Mouse (Mus musculus) liver (tissue): ENCODE measurements around the gene Sulf2.
A peak's percentile ranks its signal among the peaks of the same experiment; 100 is the strongest.

Experiments
- DNase-seq: peaks from one replicate; pipeline ENCODE4 v3.0.0-alpha.2; 2020; ENCODE audit warnings: mixed read lengths

Gene Sulf2

GRCm38 (mm10) chr2:166148672-166149332 lies 6.7 kb downstream of the Sulf2 start:
- peak; percentile 19 for DNase-seq

GRCm38 (mm10) chr2:166147930-166148651 lies 7.4 kb downstream of the Sulf2 start:
- DNase-seq, result no peak

GRCm38 (mm10) chr2:166146446-166146845 lies 9.0 kb downstream of the Sulf2 start:
- no peak for DNase-seq

GRCm38 (mm10) chr2:166145031-166145430 lies 10.4 kb downstream of the Sulf2 start:
- DNase-seq, result no peak

GRCm38 (mm10) chr2:166143871-166144270 lies 11.6 kb downstream of the Sulf2 start:
- DNase-seq, result no peak

- no peak for DNase-seq
Observed at GRCm38 (mm10) chr2:166142561-166143112, 12.8 kb downstream of the Sulf2 start.

GRCm38 (mm10) chr2:166141910-166142309 lies 13.6 kb downstream of the Sulf2 start:
- DNase-seq, result no peak

GRCm38 (mm10) chr2:166141039-166141438 lies 14.4 kb downstream of the Sulf2 start:
- no peak for DNase-seq

DNA sequence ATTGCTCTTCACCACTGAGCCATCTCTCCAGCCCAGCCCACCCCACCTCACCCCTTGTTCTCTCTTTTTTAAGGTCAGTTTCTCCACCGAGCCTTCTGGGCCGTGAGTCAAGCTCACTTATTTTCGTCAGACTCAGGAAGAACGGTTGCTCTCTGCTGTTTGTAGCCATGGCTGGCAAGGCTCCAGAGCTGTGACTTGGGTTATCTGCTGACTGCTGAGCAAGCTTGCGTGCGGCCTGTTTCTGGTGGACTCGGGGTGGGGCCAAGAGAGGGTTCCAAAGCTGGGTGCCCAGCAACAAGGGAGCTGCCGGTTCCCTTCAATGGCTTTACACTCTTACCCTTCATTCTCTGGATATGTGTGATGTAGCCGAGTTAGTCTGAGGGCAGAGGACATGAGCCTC lies 15.0 kb downstream of the Sulf2 start:
- DNase-seq, result no peak

GRCm38 (mm10) chr2:166138308-166138707 lies 17.2 kb downstream of the Sulf2 start:
- no peak for DNase-seq

GRCm38 (mm10) chr2:166137467-166137866 lies 18.0 kb downstream of the Sulf2 start:
- no peak for DNase-seq

DNA sequence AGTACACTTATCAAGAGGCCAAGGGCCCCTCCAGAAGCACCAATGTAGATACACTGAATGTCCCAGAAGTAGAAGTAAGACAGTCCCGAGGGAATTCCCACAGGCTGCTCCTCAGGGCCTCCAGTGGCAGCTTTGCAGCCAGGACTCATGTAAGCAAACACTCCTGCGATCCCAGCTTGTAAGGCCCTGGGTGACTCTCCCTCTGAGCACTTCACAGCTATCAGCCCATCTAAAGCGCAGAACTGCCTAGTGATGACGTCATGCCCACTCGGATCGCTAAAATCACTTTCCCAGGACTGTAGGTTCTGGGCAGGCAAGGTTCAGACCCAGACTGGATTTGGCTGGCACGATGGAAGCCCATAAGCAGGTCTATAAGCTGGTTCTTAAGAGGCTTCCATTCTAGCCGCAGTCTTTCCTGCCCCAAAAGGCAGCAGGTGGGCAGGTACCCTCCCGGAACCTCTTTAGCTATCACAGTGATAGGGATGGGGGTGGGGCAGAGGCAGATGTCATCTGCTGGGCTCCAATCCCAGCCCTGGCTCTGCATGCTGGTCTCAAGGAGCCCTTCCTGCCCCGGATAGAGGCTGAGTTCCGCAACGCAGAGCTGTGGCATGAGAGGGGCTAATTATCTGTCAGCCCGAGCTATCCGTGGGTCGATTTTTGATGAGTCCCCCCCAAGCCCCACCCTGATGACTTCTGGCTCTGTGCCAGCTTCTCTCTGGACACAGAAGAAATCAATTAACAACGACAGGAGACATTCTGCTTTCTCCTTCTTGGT lies 19.6 kb downstream of the Sulf2 start:
- no peak for DNase-seq

DNA sequence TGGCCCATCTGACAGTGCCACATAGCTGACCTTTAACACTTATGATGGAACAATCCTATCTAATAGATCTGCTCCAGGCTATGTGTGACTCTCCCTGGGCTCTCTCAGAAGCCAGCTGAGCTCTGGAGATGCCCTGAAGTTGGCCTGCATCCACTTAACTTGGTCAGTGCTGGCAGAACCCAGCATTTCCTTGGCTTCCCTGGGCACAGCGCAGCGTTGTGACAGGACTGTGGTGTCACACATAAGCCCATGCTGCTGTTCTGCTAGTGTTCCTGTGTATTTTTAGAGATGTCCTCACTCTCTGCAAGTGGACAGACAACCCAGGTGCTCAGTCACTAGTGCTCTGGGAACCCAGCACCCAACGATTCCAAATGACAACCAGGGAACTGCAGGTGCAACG lies 26.7 kb downstream of the Sulf2 start:
- DNase-seq, result no peak

DNA sequence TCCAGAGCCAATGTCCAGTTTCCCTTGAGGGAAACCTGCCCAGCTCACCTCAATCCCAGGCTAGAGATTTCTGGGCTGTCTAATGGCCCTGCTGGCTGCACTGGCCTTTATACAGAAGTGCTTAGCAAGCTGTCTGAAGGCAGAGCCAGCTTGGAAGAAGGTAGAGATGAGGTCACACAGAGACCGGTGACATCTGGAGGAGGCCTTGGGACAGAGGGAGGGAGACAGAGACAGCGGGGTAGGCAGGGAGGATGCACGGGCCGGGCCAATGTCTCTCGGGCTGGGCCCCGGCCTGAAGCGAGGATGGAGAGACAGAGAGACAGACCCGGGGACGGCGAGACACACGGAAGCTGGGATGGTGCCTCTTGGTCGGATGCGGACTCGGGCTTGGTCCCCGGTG lies 27.4 kb downstream of the Sulf2 start:
- no peak for DNase-seq

DNA sequence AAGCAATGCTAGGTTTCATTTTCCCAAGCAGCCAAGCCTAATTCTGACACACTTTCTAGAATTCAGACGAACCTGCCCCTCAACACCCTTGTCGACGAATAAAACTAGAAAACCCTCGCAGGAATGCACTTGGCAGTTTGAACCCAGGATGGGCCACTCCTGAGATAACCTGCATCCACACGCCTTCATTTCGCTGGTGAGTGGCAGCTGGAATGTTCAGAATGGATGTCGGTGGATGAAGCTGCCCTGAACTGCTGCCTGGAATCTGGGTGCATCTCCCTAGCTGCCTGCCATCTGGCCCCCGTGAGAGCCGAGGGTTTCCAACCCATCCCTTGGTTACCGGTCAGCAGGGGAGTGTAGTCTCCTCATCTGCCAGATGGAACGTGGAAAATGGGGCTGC lies 29.1 kb downstream of the Sulf2 start:
- DNase-seq, result no peak

- DNase-seq, result no peak
Observed at GRCm38 (mm10) chr2:166125492-166126252, 29.8 kb downstream of the Sulf2 start.

DNA sequence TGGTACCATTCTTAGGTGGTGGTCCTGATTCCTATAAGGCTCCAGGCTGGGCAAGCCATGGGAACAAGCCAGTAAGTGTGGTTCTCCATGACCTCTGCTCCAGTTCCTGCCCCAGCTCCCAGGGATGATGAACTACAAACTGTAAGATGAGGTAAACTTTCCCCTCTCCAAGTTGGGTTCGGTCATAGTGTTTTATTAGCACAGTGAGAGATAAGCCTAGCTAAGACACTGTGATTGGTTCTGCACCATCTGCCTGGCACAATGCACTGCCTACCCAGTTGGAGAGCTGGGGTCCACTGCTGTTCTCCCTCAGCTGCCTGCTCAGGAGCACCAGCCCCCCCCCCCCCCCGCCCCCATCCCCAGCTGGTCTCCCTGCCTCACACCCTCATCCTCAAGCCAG lies 30.4 kb downstream of the Sulf2 start:
- no peak for DNase-seq

- DNase-seq, result no peak
Observed at GRCm38 (mm10) chr2:166122781-166123180, 32.7 kb downstream of the Sulf2 start.

DNA sequence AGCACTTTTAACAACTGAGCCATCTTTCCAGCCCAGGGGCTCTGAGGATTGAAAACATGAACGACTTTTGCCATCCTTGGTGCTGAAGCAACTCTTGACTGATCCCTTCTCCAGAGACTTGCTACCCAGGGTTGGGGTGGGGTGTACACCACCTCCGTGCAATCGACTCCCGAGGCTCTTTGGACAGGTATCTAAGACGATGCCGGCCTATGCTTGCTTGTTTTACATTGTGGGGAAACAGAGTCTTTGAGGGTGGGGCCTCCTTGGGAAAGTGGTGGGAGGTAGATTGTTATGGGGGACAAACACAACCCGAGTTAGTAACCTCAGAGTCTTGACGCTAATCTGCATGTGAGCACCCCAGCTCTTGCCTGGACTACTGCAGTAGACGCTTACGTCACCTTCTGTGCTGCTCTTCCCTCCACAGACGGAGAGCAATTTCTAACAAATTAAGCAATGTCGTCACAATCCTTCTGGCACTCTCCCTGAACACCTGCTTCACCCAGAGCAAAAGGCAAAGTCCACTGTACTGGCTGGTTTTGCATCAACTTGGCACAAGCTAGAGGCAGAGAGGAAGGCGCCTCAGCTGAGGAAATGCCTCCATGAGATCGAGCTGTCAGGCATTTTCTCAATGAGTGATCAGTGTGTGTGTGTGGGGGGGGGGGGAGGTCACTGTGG lies 33.6 kb downstream of the Sulf2 start:
- DNase-seq, result no peak

GRCm38 (mm10) chr2:166119992-166120391 lies 35.5 kb downstream of the Sulf2 start:
- DNase-seq, result no peak

- DNase-seq, result no peak
Observed at GRCm38 (mm10) chr2:166116704-166117103, 38.8 kb downstream of the Sulf2 start.

DNA sequence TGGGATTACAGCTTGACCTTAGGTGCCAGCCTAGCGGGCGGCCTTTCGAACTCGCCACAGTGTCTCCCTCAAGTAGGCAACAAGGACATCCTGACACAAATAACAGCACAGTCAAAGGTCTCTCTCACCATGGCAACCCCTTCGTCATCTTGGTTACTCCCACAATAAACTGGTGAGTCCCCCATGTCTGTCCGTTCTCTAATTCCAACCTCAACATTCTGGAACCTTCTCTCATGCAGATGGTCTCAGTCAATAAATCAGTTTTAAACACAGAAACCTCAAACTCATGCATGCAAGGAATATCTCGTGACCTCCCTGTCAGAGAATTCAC lies 39.2 kb downstream of the Sulf2 start:
- DNase-seq, result no peak
